Mouse (Mus musculus) forebrain, embryonic 10.5 days (tissue): ENCODE measurements at regions not wholly inside any gene's neighbourhood (a gene's known extent, or its start where the extent isn't known, plus 50 kb on each side); places are given as distances from the start of the nearest gene placed in this dataset.

ENCODE experiments used
- DNase-seq: peaks from one replicate; pipeline ENCODE4 v3.0.0-alpha.2; 2017; ENCODE audit warnings: low spot score; ENCODE audit errors: extremely low spot score
- H3K27ac ChIP-seq: fragments of 300-500 bp; sonication (generic); 2 replicates; pipeline ENCODE4 v1.5.1; 2016; ENCODE audit warnings: mild to moderate bottlenecking
- H3K27me3 ChIP-seq: fragments of 300-500 bp; sonication (generic); 2 replicates; pipeline ENCODE4 v1.6.1; 2016; ENCODE audit warnings: mild to moderate bottlenecking; ENCODE audit not compliant: poor library complexity, severe bottlenecking
- H3K36me3 ChIP-seq: fragments of 300-500 bp; sonication (generic); replicated peaks from 2 replicates; pipeline ENCODE4 v1.6.1; 2016; ENCODE audit warnings: mild to moderate bottlenecking, moderate library complexity
- H3K4me1 ChIP-seq: fragments of 300-500 bp; sonication (generic); 2 replicates; pipeline ENCODE4 v1.6.1; 2016
- H3K4me3 ChIP-seq: fragments of 300-500 bp; sonication (generic); 2 replicates; pipeline ENCODE4 v1.5.1; 2016; ENCODE audit warnings: mild to moderate bottlenecking, moderate library complexity
- H3K9me3 ChIP-seq: fragments of 300-500 bp; sonication (generic); 2 replicates; pipeline ENCODE4 v1.6.1; 2016; ENCODE audit warnings: mild to moderate bottlenecking, moderate library complexity
- WGBS: fragments of 180-500 bp; shearing (Covaris S2); methylation state at CpG from one replicate; pipeline ENCODE4 v1.1.7; 2016; 5-methylcytosine and 5-hydroxymethylcytosine counted together

DNA sequence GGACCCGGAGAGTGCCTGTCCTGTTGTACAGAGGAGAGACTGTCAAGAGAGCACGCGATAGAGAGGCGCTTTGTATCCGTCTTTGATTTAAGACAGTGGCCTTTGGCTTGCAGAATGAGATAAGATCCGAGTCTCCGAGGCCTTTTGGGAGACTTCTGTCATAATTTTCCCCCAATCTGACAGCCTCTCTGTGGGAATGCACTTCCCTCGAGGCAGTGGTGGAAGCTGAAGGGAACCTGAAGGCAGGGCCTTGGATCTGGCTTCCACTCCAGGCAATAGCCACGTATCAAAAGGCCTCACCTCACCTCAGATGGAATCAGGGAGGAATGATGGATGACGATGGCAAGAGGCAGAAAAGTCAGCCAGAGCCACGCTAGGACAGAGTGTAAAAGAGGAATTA, 187.1 kb upstream of the Hmga2 start:
- no peak overlapping the region for H3K4me3 ChIP-seq
- DNase-seq: no peak
- peaks cover 16% of the 10 kb centered on the region for H3K4me1 ChIP-seq
- WGBS: 86% methylated on average over 11 of the region's 11 CpGs
- peaks cover 4% of the 10 kb centered on the region; the same call in 1 of the 2 replicates for H3K27me3 ChIP-seq
- no peaks in the 10 kb centered on the region for H3K9me3 ChIP-seq
- no peaks in the 10 kb centered on the region for H3K36me3 ChIP-seq
- H3K27ac ChIP-seq: no peak overlapping the region

DNA sequence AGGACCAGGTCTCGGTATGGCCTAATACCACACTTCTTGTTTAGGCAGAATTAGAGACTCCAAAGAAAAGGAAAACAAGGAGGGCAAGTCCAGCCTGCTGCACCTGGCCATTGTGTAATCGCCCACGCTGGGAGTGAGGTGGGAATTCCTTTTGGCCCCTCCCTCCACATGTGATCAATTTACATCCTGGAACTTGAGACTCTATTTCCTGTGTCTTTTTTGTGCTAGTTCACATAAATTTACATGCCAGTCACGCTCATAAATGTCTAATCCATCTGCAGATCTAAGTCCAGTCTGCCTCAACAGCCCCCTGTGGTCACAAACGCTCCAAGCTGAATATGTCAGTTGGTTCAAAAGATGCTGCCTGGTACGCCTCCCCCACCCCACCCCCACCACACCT, 184.2 kb upstream of the Hmga2 start:
- DNase-seq: no peak
- H3K4me3 ChIP-seq: no peak overlapping the region
- H3K27me3 ChIP-seq: no peaks in the 10 kb centered on the region
- H3K4me1 ChIP-seq: peaks cover 16% of the 10 kb centered on the region
- no peak overlapping the region for H3K27ac ChIP-seq
- H3K9me3 ChIP-seq: no peaks in the 10 kb centered on the region
- 59% methylated on average over 6 of the region's 6 CpGs for WGBS
- no peaks in the 10 kb centered on the region for H3K36me3 ChIP-seq

DNA sequence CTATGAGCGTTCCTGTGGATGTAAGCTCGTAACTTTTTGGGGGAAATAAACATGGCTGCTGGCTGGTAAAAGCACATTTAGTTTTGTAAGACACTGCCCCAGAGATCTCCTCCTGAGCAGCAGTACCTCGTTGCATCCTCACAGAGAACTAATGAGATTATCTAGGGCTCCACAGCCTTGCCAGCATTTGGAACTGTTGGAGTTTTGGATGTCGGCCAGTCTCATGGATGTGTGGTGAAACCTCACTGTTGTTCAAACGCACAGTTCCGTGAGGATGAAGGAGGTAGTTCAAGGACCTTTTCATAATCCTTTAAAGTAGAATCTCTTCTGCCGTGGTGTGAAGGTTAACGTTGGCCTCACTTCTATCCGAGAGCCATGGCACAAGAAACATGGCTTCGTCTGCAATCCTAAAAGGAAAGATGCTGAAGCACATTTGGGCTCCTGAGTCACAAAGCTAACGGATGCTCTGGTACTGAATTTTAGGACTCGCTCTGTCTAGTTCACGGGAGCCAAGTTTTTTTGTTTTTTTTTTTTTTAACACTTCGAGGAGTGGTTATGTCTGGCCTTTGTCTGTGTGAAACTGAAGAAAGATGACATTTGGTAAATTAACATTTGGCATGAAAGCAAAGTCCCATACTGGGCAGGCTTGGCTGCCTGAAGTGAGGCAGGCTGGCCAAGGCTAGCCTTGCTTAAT, 179.1 kb upstream of the Hmga2 start:
- no peak for DNase-seq
- Histone ChIP-seq H3K4me1 (peaks cover 14% of the 10 kb centered on the region), H3K9me3 (0 out of 2 replicates have a peak, but pooled peaks cover 2% of the 10 kb centered on the region), H3K4me3 (no peak overlapping the region), H3K27ac (no peak overlapping the region), H3K36me3 (no peaks in the 10 kb centered on the region), H3K27me3 (no peaks in the 10 kb centered on the region)
- WGBS: 87% methylated on average over 14 of the region's 14 CpGs

DNA sequence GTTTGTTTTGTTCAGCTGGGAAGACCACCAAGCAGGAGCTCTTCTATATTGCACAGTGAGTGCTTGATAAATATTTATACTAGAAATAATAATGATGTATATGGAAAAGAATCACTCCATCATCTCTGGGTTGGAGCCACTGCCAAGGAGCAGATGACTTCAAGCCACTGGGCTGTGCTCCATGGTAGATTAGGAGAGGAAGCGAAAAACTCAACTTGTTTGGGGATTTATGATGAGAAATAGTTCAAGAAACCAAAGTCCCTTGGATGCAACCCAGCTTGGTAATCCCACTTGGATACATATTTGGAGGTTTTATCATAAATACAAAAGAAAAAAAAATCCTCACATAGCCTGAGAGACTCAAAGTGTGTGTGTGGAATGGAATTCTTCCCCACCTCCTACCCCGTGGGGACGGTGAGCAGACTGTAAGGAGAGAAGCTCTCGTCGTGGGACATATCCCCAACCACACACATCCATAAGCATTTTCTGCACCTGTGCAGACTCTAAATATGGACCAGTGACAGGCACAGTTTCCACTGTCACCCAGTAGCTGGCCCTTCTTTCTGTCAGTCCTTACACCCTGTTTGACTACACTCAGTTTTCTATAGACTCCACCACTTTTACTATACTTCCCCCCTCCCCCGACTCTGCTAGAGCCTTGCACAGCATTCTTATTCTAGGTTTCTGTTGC, 176.4 kb upstream of the Hmga2 start:
- Histone ChIP-seq H3K9me3 (0 out of 2 replicates have a peak, but pooled peaks cover 5% of the 10 kb centered on the region), H3K4me3 (no peak overlapping the region), H3K36me3 (no peaks in the 10 kb centered on the region), H3K4me1 (peaks cover 19% of the 10 kb centered on the region), H3K27ac (no peak overlapping the region), H3K27me3 (no peaks in the 10 kb centered on the region)
- DNase-seq: no peak
- WGBS: 92% methylated on average over 6 of the region's 6 CpGs

DNA sequence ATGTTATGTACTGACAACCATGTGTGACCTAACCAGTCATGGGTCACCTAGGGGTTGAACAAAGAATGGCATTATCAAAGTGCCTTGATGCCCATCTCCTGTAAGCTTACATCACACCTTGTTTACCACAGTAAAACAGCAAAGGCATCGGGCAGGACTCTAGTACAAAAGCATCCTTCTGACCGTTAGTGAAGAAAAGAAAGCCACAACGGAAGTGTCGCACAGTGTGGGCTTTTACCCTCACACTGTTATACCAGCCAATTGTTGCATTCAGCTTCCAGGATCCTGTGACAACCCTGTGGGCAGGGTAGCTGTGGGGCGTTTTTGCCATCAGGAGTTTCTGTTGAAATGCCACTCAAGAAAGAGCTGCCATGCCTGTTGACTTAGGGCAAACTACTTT, 175.6 kb upstream of the Hmga2 start:
- Histone ChIP-seq H3K36me3 (no peaks in the 10 kb centered on the region), H3K27me3 (no peaks in the 10 kb centered on the region), H3K4me3 (no peak overlapping the region), H3K27ac (no peak overlapping the region), H3K4me1 (peaks cover 28% of the 10 kb centered on the region), H3K9me3 (0 out of 2 replicates have a peak, but pooled peaks cover 5% of the 10 kb centered on the region)
- WGBS: 93% methylated on average over 5 of the region's 5 CpGs
- no peak for DNase-seq

DNA sequence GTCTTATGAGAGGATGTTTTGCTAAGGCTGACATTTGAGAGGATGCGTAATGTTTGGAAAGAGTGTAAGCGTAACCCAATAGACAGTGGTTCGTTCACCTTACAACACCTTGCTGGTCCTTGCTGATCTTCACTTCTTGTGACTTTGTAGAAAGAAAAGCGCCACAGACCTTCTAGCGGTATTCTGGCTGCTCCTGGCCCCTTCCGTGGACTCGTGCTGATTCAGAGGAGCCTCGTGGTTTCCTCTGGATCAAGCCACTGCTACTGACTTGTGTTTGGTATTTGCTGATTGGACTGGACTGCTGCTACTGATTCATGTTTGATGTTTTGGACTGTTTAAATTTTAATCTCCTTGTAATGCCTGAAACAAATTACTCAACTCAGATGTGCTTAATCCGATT, 174.1 kb upstream of the Hmga2 start:
- 94% methylated on average over 9 of the region's 9 CpGs for WGBS
- Histone ChIP-seq H3K4me3 (no peak overlapping the region), H3K4me1 (peaks cover 35% of the 10 kb centered on the region), H3K27ac (no peak overlapping the region), H3K36me3 (no peaks in the 10 kb centered on the region), H3K27me3 (peaks cover 10% of the 10 kb centered on the region), H3K9me3 (0 out of 2 replicates have a peak, but pooled peaks cover 5% of the 10 kb centered on the region)
- DNase-seq: no peak

DNA sequence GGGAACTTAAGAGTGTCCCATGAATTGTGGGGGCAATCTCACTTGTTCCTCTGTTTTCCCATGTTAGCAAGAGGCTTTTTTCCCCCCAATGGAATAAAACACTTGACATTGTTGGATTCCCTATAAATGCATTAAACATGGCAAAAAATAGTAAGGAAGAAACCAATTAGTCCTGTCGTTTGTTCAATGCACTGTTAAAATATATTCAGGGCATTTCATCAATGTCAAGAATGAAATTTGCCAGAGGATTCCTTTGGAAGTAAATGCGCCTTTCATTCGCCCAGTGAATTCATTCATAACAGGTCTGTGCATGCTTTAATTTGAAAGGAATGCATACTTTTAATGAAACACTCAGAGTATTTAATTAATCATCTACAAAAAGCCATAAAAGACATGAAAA, 172.5 kb upstream of the Hmga2 start:
- DNase-seq: no peak
- 76% methylated on average over 3 of the region's 3 CpGs for WGBS

DNA sequence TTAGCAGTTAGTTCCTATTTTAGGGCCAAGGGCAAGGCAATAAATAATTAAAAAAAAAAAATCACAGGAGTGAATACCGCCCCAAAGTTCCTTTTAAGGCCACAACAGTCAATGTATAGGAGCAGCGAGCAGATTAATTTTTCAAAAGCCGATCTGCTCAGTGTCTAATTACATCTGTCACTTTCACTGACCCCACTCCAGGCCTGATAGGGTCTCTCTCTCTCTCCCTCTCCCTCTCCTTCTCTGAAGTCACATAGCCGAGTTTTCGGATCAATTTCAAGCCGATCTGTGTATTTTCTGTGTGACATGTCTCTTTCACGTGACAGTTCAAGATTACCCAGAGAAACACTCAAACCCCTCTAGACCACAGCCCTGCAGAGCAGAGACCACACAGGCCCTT, 171.8 kb upstream of the Hmga2 start:
- Histone ChIP-seq H3K27me3 (peaks cover 10% of the 10 kb centered on the region), H3K4me3 (no peak overlapping the region), H3K4me1 (peaks cover 32% of the 10 kb centered on the region), H3K27ac (peak overlapping the region; percentile 79), H3K9me3 (0 out of 2 replicates have a peak, but pooled peaks cover 5% of the 10 kb centered on the region), H3K36me3 (no peaks in the 10 kb centered on the region)
- WGBS: 64% methylated on average over 7 of the region's 7 CpGs
- DNase-seq: no peak

More for the DNA sequence above, 172.5 kb upstream of the Hmga2 start:
- H3K27ac ChIP-seq: peak overlapping the region; percentile 27; the same call in 1 of the 2 replicates
- H3K4me1 ChIP-seq: peaks cover 35% of the 10 kb centered on the region
- H3K9me3 ChIP-seq: 0 out of 2 replicates have a peak, but pooled peaks cover 5% of the 10 kb centered on the region
- H3K27me3 ChIP-seq: peaks cover 10% of the 10 kb centered on the region
- H3K36me3 ChIP-seq: no peaks in the 10 kb centered on the region
- H3K4me3 ChIP-seq: no peak overlapping the region

DNA sequence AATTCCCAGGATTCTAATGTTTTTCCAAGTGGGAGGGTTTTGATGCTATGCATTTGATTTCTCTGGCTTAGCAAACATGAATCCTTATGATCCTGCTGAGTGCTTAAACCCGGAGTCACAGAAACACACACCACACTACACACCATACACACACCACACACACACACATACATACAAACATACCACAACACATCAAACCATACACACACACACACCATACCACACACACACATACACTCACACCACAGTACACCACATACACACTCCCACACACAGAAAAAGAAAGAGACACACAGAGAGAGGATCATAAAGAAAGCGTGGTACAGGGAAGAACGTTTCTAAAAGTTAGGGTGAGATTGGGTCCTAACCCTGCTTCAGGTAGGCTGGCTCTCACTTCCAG, 171.1 kb upstream of the Hmga2 start:
- 72% methylated on average over 3 of the region's 3 CpGs for WGBS
- Histone ChIP-seq H3K9me3 (0 out of 2 replicates have a peak, but pooled peaks cover 5% of the 10 kb centered on the region), H3K36me3 (no peaks in the 10 kb centered on the region), H3K4me3 (peak overlapping the region; percentile 32), H3K27ac (peak overlapping the region; percentile 79), H3K4me1 (peaks cover 31% of the 10 kb centered on the region), H3K27me3 (peaks cover 10% of the 10 kb centered on the region)
- DNase-seq: no peak

DNA sequence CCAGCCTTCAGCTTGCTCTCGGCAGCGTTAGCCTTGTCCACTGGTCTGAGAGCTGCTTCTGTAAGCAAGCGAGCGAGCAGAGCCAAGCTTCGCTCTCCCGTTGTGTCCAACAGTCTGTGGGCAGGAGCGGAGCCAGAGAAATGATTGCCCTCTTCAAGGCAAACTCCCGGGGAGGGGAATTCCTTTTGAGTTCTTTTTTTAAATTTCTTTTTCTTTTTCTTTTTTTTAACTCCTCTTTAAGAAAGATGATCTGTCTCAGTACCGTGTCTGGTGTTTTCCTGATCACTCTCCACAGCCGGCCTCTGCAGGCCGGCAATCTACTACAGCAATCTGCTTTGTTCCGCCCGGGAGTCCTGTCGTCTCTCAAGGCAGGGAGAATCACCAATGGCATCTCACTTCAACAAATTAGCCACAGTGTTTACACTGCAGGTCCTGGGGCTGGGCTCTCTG, 170.6 kb upstream of the Hmga2 start:
- H3K36me3 ChIP-seq: no peaks in the 10 kb centered on the region
- peak overlapping the region; percentile 79 for H3K27ac ChIP-seq
- WGBS: 7% methylated on average over 14 of the region's 14 CpGs
- H3K27me3 ChIP-seq: peaks cover 10% of the 10 kb centered on the region
- peak; percentile 51 for DNase-seq
- 0 out of 2 replicates have a peak, but pooled peaks cover 5% of the 10 kb centered on the region for H3K9me3 ChIP-seq
- H3K4me1 ChIP-seq: peaks cover 31% of the 10 kb centered on the region
- peak overlapping the region; percentile 32 for H3K4me3 ChIP-seq

DNA sequence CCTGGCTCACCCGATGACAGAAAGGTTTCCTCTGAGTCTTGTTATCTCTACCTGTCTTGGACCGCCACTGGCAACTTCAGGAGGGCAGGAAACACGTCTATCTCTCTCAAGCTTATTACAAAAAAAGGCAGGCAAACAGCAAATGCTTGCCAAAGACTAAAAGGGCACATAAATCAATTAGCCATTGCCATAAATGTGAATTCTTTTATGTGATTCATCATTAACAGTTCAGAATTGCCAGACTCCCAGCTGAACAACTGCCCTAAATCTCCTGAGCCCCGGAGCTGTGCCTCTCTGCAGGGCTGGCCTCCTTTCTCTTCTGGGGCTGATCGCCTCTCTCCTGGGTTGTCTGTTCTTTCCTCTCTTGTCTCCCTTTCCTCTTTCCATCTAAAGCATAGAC, 164.6 kb upstream of the Hmga2 start:
- H3K4me3 ChIP-seq: no peak overlapping the region

DNA sequence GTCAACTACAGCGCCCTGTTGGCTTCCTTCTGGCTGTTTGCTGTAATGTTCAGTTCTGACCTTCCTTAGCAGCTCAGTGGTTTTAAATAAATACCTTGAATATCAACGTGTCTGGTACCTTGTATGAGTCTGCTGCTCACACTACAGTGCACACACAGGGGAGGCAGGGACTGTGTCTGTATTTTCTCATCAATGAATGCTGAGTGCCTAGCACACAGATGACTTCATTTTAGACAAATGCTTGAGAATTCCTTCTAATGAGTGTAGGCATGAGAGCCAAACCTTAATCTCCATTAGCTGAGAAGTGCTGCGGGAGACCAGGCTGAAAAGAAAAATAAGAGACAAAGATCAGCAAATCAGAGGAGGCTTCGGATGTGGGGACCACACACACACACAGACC, 162.0 kb upstream of the Hmga2 start:
- WGBS: 33% methylated on average over 4 of the region's 4 CpGs
- H3K9me3 ChIP-seq: no peaks in the 10 kb centered on the region
- H3K36me3 ChIP-seq: no peaks in the 10 kb centered on the region
- no peak overlapping the region for H3K4me3 ChIP-seq
- DNase-seq: no peak
- H3K4me1 ChIP-seq: peaks cover 38% of the 10 kb centered on the region
- peaks cover 14% of the 10 kb centered on the region for H3K27me3 ChIP-seq
- H3K27ac ChIP-seq: peak overlapping the region; percentile 16; the same call in 1 of the 2 replicates

More for the DNA sequence above, 164.6 kb upstream of the Hmga2 start:
- H3K36me3 ChIP-seq: no peaks in the 10 kb centered on the region
- H3K9me3 ChIP-seq: no peaks in the 10 kb centered on the region
- peaks cover 18% of the 10 kb centered on the region for H3K27me3 ChIP-seq
- DNase-seq: no peak
- 74% methylated on average over 5 of the region's 5 CpGs for WGBS
- H3K27ac ChIP-seq: no peak overlapping the region
- H3K4me1 ChIP-seq: peaks cover 31% of the 10 kb centered on the region
